Mouse (Mus musculus) limb, embryonic 12.5 days (tissue): ENCODE data around the gene Tpst2. TPM values are rescaled to one million over a fixed set of nuclear protein-coding genes. Genes with fewer than 3 reads are reported as not detected.
A peak's percentile ranks its signal among the peaks of the same experiment; 100 is the strongest.

ENCODE experiments used
- ATAC-seq: fragments of 200-750 bp; cut with Nextera tagmentation; 2 replicates; pipeline ENCODE4 v1.8.0; 2017; ENCODE audit warnings: low read depth, moderate TSS enrichment; ENCODE audit not compliant: insufficient number of reproducible peaks, insufficient read depth, low FRiP score, low TSS enrichment
- H3K27ac ChIP-seq: fragments of 300-500 bp; sonication (generic); 2 replicates; pipeline ENCODE4 v1.5.1; 2016; ENCODE audit warnings: mild to moderate bottlenecking, moderate library complexity
- H3K27me3 ChIP-seq: fragments of 300-500 bp; sonication (generic); 2 replicates; pipeline ENCODE4 v1.6.1; 2016; ENCODE audit warnings: mild to moderate bottlenecking, moderate library complexity
- H3K36me3 ChIP-seq: fragments of 300-500 bp; sonication (generic); 2 replicates; pipeline ENCODE4 v1.6.1; 2016; ENCODE audit warnings: mild to moderate bottlenecking, moderate library complexity
- H3K4me1 ChIP-seq: fragments of 300-500 bp; sonication (generic); replicated peaks from 2 replicates; pipeline ENCODE4 v1.6.1; 2016
- H3K4me2 ChIP-seq: fragments of 300-500 bp; sonication (generic); 2 replicates; pipeline ENCODE4 v1.6.1; 2016; ENCODE audit warnings: mild to moderate bottlenecking, moderate library complexity
- H3K4me3 ChIP-seq: fragments of 300-500 bp; sonication (generic); replicated peaks from 2 replicates; pipeline ENCODE4 v1.5.1; 2016; ENCODE audit warnings: mild to moderate bottlenecking
- H3K9ac ChIP-seq: fragments of 300-500 bp; sonication (generic); replicated peaks from 2 replicates; pipeline ENCODE4 v1.6.1; 2016; ENCODE audit warnings: mild to moderate bottlenecking, moderate library complexity
- H3K9me3 ChIP-seq: fragments of 300-500 bp; sonication (generic); 2 replicates; pipeline ENCODE4 v1.6.1; 2016; ENCODE audit warnings: mild to moderate bottlenecking, moderate library complexity
- WGBS: fragments of 180-500 bp; shearing (Covaris S2); methylation state at CpG from one replicate; pipeline ENCODE4 v1.1.7; 2016; 5-methylcytosine and 5-hydroxymethylcytosine counted together
- polyA plus RNA-seq: library from polyadenylated mRNA; unstranded; fragments of >200 nt; fragmentation: Nextera tagmentation; extraction: Ambion mirVana; gene quantifications from 2 replicates; pipeline ENCODE4 v1.2.1, GENCODE M21; 2016

Tpst2 gene
- polyA plus RNA-seq, 1 experiment from 2014 or later, result 35.9 TPM

DNA sequence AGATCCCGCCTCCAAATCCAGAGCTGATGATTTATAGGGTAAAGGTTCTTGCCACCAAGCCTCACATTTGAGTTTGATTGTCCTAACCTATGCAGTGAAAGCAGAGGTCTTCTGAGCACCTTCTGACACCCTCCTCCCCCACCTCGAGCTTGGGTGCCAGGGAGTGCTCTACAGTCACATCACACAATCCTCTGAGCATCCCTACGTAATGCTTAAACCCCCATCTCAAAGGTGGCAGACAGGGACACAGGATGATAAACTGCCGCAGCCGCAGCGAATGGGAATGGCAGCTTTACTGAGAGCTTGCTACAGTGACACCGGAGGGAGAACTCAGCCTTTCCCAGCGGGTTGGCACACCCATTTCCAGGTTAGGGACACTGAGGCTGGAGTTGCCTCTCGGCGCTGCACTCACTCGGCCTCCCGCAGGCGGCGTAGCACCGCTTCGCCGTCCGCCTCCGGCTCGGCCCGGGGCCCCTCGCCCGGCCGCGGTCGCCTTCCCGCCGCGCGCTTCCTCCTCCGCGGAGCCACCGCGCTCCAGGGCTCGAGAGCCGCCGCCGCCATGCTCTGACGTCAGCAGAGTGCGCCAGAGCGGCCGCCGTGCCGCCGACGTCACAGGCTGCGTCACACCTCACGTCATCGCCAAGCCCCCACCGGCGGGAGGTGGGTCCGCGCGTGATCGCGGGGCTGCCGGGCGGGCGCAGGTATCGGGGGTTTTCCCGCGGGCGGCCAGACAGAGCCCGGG is 66.1 kb downstream of the Tpst2 start, which contains the start of the genes Srrd and Hps4:
Srrd (minus strand) TSS at position 578 of the 742 bp plus-strand sequence.
Hps4 (plus strand) TSS at position 621 of the 742 bp plus-strand sequence.
- H3K4me3 ChIP-seq, result peak within 1 kb of the TSS; percentile 91
- H3K4me1 ChIP-seq, result peaks cover 30% of the 10 kb centered on the region
- H3K9ac ChIP-seq, result peak within 1 kb of the TSS; percentile 88
- H3K36me3 ChIP-seq, result peaks cover 43% of the 10 kb centered on the region
- peak within 1 kb of the TSS; percentile 45; the same call in 1 of the 2 replicates for H3K27ac ChIP-seq
- H3K4me2 ChIP-seq, result peak within 1 kb of the TSS; percentile 83
- no peaks in the 10 kb centered on the region for H3K27me3 ChIP-seq
- 0 out of 2 replicates have a peak, but pooled peaks have one; percentile 27 for ATAC-seq
- no peaks in the 10 kb centered on the region for H3K9me3 ChIP-seq
- WGBS, result 2% methylated on average over 59 of the region's 64 CpGs

DNA sequence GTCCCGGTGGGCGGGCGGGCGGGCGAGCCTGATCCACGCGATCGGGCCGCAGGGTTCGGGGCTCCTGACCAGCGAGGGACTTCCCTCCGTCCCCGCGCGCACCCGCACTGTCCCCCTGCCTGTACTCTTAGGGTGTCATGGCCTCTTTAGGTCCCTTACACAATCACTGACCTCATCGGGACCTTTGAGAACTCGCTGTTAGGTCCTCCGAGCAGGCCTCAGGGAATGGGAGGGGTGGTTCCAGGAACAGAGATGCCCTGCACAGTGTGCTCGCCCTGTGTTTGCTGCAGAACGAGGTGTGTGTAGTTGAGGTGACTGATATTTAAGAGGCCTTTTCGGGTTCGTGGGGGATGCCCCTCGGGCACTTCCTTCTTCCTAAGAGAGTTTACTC is 66.7 kb downstream of the Tpst2 start:
- under 1% methylated on average over 20 of the region's 24 CpGs for WGBS
- H3K4me2 ChIP-seq, result peak overlapping the region; percentile 83
- peaks cover 30% of the 10 kb centered on the region for H3K4me1 ChIP-seq
- 0 out of 2 replicates have a peak overlapping the region, but pooled peaks have one; percentile 20 for H3K27ac ChIP-seq
- H3K27me3 ChIP-seq, result no peaks in the 10 kb centered on the region
- no peaks in the 10 kb centered on the region for H3K9me3 ChIP-seq
- H3K36me3 ChIP-seq, result peaks cover 42% of the 10 kb centered on the region
- peak; percentile 64 for ATAC-seq
- peak overlapping the region; percentile 91 for H3K4me3 ChIP-seq
- H3K9ac ChIP-seq, result peak overlapping the region; percentile 88

GRCm38 (mm10) chr5:112344092-112344960 is 67.8 kb downstream of the Tpst2 start:
- WGBS, result 89% methylated on average over 6 of the region's 6 CpGs
- Histone ChIP-seq H3K9ac (peak overlapping the region; percentile 27; the same call in 1 of the 2 replicates), H3K4me3 (no peak overlapping the region), H3K4me2 (peak overlapping the region; percentile 83), H3K27ac (no peak overlapping the region), H3K9me3 (no peaks in the 10 kb centered on the region), H3K36me3 (peaks cover 44% of the 10 kb centered on the region), H3K27me3 (no peaks in the 10 kb centered on the region), H3K4me1 (peaks cover 30% of the 10 kb centered on the region)
- no peak for ATAC-seq

DNA sequence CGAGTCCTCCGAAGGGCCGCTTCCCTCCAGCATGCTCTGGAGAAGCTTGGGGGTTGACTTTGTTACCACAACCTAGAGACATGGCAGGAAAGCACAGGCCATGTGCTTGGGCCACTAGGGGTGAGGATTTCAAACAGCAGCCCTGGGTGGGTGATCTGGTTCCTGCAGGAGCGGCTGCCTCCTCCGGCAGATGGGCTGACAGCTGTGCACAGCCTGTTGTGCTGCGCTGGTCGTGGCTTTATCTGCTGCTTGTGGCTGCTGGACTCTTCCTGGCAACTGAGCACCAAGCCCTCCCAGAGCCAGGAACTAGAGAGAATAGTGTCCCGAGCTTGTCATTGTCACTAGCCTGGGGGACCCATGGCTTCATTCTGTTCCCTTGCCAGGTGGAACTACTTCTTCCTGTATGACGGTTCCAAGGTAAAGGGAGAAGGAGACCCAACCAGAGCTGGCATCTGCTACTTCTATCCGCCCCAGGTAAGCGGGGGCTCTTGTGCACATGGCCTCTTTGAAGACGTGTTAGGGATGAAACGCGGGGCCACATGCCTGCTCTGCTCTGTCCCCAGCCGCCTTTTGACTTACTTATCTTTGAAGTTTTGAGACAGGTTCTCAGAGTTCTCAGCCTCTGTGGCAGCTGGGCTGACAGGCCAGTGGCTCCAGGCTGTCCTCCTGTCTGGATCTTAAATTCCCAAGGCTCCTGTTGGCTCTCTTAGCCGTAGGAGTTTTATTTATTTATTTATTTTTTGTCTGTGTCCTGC is 69.9 kb downstream of the Tpst2 start:
- H3K27ac ChIP-seq, result no peak overlapping the region
- no peaks in the 10 kb centered on the region for H3K9me3 ChIP-seq
- H3K4me3 ChIP-seq, result no peak overlapping the region
- no peaks in the 10 kb centered on the region for H3K27me3 ChIP-seq
- ATAC-seq, result no peak
- H3K36me3 ChIP-seq, result peaks cover 55% of the 10 kb centered on the region
- no peak overlapping the region for H3K9ac ChIP-seq
- no peak overlapping the region for H3K4me2 ChIP-seq
- 85% methylated on average over 16 of the region's 16 CpGs for WGBS
- peaks cover 30% of the 10 kb centered on the region for H3K4me1 ChIP-seq

- Histone ChIP-seq H3K27me3 (no peaks in the 10 kb centered on the region), H3K36me3 (peaks cover 81% of the 10 kb centered on the region), H3K27ac (no peak overlapping the region), H3K4me1 (peaks cover 13% of the 10 kb centered on the region), H3K4me2 (no peak overlapping the region), H3K9ac (no peak overlapping the region), H3K9me3 (no peaks in the 10 kb centered on the region), H3K4me3 (no peak overlapping the region)
- no peak for ATAC-seq
- WGBS, result 97% methylated on average over 8 of the region's 8 CpGs
These were observed 72.7 kb downstream of the Tpst2 start for GRCm38 (mm10) chr5:112349169-112349568.

- H3K4me1 ChIP-seq, result peaks cover 6% of the 10 kb centered on the region
- H3K27ac ChIP-seq, result no peak overlapping the region
- H3K36me3 ChIP-seq, result peaks cover 84% of the 10 kb centered on the region
- WGBS, result 83% methylated on average over 6 of the region's 6 CpGs
- no peak for ATAC-seq
- H3K9me3 ChIP-seq, result no peaks in the 10 kb centered on the region
- no peak overlapping the region for H3K4me2 ChIP-seq
- no peaks in the 10 kb centered on the region for H3K27me3 ChIP-seq
- H3K9ac ChIP-seq, result no peak overlapping the region
- no peak overlapping the region for H3K4me3 ChIP-seq
These were observed 79.0 kb downstream of the Tpst2 start for GRCm38 (mm10) chr5:112355493-112355892.

GRCm38 (mm10) chr5:112355910-112356309 is 79.4 kb downstream of the Tpst2 start, which contains the start of gene Gm6583:
Gene Gm6583, minus strand, starts transcription at chr5:112356033.
- ATAC-seq, result no peak
- H3K4me1 ChIP-seq, result peaks cover 6% of the 10 kb centered on the region
- no peaks in the 10 kb centered on the region for H3K27me3 ChIP-seq
- H3K36me3 ChIP-seq, result peaks cover 80% of the 10 kb centered on the region
- WGBS, result 57% methylated on average over 13 of the region's 13 CpGs
- no peaks in the 10 kb centered on the region for H3K9me3 ChIP-seq
- H3K4me2 ChIP-seq, result no peak within 1 kb of the TSS
- no peak within 1 kb of the TSS for H3K4me3 ChIP-seq
- no peak within 1 kb of the TSS for H3K9ac ChIP-seq
- no peak within 1 kb of the TSS for H3K27ac ChIP-seq

- H3K9ac ChIP-seq, result no peak overlapping the region
- H3K9me3 ChIP-seq, result no peaks in the 10 kb centered on the region
- H3K4me1 ChIP-seq, result peaks cover 6% of the 10 kb centered on the region
- H3K36me3 ChIP-seq, result peaks cover 76% of the 10 kb centered on the region
- 90% methylated on average over 9 of the region's 9 CpGs for WGBS
- no peak overlapping the region for H3K27ac ChIP-seq
- H3K4me3 ChIP-seq, result no peak overlapping the region
- H3K4me2 ChIP-seq, result no peak overlapping the region
- no peaks in the 10 kb centered on the region for H3K27me3 ChIP-seq
- ATAC-seq, result no peak
These were observed 79.8 kb downstream of the Tpst2 start for GRCm38 (mm10) chr5:112356322-112356721.

DNA sequence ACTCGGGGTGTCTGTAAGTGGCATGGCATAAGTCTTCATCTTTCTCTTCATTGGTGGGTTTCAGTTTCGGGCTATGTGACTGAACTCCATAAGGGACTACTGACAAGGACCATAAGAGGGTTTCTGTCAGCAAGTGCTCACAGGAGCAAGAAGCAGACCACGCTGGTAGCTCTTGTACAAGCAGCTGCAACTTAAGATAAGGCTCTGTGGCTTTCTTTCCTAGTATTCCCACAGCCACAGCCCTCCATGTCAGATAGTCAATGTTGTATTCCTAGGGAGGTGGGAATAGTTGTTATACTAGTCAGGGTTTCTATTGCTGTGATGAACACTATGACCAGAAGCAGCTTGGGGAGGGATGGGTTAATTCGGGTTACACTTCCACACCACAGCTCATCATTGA is 83.0 kb downstream of the Tpst2 start:
- no peak overlapping the region for H3K9ac ChIP-seq
- H3K27ac ChIP-seq, result no peak overlapping the region
- H3K36me3 ChIP-seq, result peaks cover 74% of the 10 kb centered on the region
- H3K9me3 ChIP-seq, result no peaks in the 10 kb centered on the region
- H3K4me3 ChIP-seq, result no peak overlapping the region
- ATAC-seq, result no peak
- H3K27me3 ChIP-seq, result no peaks in the 10 kb centered on the region
- whole genome bisulfite sequencing, result 82% methylated on average over 4 of the region's 4 CpGs
- peaks cover 17% of the 10 kb centered on the region for H3K4me1 ChIP-seq
- H3K4me2 ChIP-seq, result no peak overlapping the region

GRCm38 (mm10) chr5:112360077-112360476 is 83.6 kb downstream of the Tpst2 start:
- H3K9me3 ChIP-seq, result no peaks in the 10 kb centered on the region
- no peak overlapping the region for H3K9ac ChIP-seq
- peaks cover 23% of the 10 kb centered on the region for H3K4me1 ChIP-seq
- H3K4me3 ChIP-seq, result no peak overlapping the region
- H3K27me3 ChIP-seq, result no peaks in the 10 kb centered on the region
- H3K36me3 ChIP-seq, result peaks cover 74% of the 10 kb centered on the region
- ATAC-seq, result no peak
- no peak overlapping the region for H3K4me2 ChIP-seq
- WGBS, result 79% methylated on average over 3 of the region's 3 CpGs
- peak overlapping the region; percentile 53; the same call in 1 of the 2 replicates for H3K27ac ChIP-seq
